Mouse (Mus musculus) gastrocnemius, adult 18-20 months (tissue): Measurements from ENCODE around the gene Neurl1a. TPM values are rescaled to one million over a fixed set of nuclear protein-coding genes. Genes with fewer than 3 reads are reported as not detected.

Experiments used
- DNase-seq: peaks from one replicate; pipeline ENCODE4 v3.0.0; 2021; ENCODE audit warnings: low spot score
- total RNA-seq, 2 experiments: library from RNA; stranded (reverse); gene quantifications; 2 replicates each; pipeline ENCODE4 v1.2.3; 2021

Gene Neurl1a
- total RNA-seq, 2 experiments from 2014 or later, result 131 to 137 TPM

DNA sequence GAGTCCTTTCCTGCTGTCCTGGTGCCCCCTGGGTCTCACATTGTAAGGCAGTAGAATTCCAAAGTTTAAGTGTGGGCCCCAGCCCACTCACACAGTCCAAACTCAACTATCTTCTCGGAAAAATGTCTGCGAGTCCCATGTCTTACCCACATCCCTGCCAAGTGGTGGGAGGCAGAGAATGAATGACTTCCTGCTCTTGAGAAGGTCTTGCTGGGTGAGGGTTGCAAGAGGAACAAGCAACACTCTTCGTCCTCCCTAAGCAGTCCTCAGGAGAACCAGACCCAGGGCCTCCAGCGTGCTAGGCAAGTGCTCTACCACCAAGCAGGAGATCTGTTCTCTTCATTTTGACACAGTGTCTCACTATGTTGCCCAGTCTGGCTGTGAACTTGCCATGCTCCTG, 63.6 kb downstream of the Neurl1a start:
- DNase-seq, result no peak

DNA sequence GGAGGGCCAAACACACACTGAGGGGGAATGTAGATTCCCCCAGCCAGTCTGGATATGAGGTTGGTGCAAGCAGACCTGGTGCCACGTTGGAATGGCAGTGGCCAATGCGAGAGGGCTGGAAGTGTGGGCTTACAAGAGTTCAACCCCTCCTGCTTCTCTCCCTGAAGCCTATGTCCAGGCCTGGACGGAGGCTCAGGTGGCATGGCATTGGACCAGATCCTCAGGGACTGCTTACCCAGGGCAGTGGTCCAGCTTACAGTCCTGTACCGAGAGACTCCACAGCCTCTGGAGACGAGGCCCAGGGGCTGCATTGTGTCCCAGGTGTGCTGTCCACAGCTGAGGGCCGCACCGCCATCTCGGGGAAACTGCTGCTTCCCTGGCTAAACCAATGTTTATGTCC, 66.9 kb downstream of the Neurl1a start:
- no peak for DNase-seq

DNA sequence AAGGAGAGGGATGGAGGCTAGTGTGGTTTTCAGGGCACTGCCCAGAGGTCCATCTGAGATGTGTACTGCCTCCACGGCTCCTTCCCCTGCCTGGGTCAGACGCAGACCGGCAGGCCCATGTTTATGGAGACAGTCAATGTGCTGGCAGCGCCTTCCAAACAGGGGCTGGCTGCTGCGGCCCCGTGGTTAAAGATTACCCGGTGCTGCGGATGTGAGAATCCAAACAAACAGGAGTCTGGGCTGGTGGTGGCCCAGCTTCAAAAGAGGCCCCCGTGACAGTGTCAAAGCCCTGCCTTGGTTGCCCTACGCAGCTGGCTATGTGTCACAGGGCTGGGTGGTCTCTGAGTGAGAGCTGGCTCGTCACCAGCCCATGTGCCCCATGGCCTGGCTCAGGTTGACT, 69.2 kb downstream of the Neurl1a start:
- DNase-seq, result no peak

DNA sequence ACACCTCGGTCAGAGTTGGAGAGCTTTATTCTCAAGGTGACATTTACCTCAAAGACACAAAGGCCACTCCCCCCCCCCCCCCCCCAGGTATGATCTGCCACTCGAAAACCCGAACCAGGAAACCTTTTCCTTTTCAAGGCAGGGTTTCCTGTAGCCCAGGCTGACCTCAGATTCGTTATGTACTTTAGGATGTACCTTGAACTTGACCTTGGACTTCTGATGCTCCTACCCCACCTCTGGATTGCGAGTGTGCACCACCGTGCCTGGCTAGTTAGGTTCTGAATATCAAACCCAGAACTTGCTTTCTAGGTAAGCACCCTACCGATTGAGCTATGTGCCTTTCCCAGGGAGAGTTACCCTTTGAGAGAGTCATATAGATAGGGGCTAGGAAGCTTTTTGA, 69.7 kb downstream of the Neurl1a start:
- DNase-seq, result no peak

DNA sequence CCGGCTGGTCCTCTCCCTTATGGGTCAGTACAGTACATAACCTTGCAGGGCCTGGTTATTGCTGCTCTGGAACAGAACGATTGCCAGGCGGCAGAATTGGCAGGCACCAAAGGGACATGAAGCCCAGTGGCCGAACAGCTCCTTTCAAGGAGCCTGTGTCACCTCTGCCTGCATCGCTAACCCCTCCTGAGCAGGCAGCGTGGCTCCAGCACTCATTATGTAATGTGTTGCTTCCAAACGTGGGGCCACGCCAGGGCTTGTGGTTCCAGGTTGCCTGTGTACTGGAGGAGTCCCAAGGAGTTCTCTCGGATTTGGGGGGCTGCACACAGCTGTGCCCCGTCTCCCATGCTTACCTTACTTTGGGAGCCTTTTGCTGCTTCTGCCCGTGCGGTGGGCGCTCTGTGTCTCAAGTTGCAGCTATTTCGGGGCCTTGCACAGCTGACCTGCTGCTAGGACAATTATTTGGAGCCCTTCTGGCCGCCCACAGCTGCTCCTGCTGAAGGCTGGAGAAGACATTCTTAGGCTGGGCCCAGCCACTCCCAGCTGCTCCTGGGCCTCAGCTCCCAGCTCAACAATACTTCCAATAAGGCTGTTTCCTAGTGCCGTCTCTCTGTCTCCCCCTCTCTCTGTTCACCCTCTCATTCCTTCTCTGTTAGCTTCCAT, 70.4 kb downstream of the Neurl1a start:
- peak; percentile 66 for DNase-seq

DNA sequence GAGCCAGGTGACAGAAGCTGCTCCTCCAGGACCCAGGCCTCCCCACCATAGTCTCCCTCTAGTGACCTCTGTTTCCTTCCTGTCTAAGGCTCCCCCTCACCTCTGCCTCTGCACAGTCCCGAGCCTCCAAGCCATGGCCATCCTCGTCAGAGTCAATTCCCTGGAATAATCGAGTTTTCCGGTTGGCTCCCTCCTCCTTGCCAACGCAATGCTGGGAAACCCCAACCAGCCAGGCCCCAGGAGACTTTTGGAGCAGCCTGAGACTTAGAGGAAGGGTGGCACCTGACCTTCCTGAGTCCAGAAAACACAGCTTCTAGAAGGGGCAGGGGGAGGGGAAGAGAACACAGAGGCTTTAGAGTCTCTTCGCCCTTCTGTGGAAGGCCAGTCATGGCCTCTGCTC, 72.3 kb downstream of the Neurl1a start:
- no peak for DNase-seq

DNA sequence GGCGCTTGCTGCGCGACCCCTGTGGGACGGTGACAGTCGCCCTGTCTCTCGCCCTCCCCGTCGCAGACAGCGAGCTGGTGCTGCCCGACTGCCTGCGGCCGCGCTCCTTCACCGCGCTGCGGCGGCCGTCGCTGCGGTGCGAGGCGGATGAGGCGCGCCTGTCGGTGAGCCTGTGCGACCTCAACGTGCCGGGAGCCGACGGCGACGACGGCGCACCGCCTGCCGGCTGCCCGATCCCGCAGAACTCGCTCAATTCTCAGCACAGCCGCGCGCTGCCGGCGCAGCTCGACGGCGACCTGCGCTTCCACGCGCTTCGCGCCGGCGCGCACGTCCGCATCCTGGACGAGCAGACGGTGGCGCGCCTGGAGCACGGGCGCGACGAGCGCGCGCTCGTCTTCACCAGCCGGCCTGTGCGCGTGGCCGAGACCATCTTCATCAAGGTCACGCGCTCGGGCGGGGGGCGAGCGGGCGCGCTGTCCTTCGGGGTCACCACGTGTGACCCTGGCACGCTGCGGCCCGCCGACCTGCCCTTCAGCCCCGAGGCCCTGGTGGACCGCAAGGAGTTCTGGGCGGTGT, 74.5 kb downstream of the Neurl1a start:
- no peak for DNase-seq

DNA sequence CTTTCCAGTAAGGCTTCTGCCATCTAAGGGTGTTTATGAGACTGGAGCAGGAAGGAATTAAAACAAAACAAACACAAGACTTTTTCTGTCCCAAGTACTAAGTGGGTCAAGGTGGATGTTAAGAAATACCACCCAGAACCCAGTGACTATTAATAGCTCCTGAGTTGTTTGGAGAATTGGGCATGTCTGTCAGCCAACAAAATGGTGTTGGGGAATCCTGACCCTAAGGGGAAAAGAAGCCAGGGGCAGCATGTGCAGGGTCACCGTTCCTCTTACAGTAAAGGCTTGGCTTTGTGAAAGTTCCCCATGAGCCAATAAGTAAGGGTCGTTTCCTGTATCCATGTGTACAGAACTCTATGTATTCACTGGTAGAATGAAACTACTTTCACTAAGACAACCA, 76.4 kb downstream of the Neurl1a start:
- no peak for DNase-seq

DNA sequence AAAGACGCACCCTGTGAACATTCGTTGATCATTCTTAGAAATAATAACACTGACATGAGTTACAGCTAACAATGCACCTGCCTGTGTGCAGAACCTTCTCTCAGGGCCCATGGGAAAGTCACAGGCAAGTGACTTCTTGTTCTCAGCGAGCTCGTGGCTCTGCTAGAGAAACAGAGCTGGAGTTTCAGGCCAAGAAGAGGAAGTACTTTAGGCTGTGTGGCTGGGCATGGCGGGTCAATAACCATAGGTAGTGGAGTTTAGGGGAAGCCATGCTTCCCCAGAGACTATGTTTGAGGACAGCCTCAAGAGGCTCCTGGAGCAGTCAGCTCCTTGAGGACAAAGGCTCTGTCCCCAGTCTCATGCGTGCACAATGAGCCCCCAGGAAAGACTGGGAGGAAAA, 77.3 kb downstream of the Neurl1a start:
- no peak for DNase-seq

DNA sequence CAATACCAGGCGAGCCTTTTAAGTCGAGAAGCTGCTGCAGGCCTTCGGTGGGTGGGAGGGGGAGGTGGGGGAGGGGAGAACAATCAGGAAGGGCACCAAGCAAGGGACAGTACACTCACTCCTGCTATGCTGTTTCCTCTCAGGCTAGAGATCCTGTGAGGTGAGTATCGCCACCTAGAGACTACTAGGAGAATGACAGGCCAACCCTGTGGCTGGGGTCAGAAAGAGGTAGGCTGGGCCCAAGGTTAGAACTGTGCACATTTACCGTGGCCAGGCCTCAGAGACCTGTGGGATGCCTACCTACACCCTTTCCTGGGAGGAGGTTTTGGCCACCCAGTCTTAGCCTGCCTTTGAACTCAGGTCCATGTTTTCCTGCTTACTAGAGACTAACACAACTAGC, 81.0 kb downstream of the Neurl1a start:
- peak; percentile 56 for DNase-seq

DNA sequence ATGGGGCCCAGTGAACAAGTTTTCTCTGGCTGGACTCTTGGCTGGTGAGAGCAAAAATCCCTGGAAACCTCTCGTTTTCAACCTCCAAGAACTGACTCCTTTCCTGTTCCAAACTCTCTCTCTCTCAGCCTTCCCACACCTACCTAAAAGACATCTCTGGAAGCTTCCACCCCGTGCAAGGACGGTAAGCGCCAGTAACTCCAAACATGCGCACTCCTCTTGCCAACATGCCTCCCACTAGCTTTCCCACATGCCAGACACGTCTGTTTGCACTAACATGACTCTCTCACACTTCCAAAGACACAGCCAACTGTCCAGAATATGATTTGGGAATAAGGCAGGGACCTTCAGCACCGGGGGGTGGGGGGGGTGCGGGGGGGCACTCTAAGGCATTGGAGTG, 82.6 kb downstream of the Neurl1a start:
- DNase-seq, result no peak

DNA sequence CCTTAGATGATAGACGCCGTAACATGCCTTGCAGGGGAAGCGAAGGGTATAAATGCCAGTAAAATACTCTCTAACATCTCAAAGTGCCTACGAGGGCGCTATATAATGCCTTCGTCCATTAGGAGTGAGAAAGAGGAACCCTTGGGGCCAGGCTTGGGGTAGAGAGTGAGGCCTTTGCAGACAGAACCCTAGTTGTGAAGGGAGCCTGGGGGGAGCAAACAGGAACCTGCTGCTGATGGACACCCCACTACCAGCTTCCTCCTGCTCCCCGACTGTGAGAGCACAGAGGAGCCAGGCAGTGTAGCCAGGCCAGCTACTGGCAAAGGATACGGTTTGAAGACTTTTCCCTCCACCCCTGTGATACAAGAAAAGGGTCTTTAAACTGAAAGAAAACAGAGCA, 85.0 kb downstream of the Neurl1a start:
- no peak for DNase-seq

DNA sequence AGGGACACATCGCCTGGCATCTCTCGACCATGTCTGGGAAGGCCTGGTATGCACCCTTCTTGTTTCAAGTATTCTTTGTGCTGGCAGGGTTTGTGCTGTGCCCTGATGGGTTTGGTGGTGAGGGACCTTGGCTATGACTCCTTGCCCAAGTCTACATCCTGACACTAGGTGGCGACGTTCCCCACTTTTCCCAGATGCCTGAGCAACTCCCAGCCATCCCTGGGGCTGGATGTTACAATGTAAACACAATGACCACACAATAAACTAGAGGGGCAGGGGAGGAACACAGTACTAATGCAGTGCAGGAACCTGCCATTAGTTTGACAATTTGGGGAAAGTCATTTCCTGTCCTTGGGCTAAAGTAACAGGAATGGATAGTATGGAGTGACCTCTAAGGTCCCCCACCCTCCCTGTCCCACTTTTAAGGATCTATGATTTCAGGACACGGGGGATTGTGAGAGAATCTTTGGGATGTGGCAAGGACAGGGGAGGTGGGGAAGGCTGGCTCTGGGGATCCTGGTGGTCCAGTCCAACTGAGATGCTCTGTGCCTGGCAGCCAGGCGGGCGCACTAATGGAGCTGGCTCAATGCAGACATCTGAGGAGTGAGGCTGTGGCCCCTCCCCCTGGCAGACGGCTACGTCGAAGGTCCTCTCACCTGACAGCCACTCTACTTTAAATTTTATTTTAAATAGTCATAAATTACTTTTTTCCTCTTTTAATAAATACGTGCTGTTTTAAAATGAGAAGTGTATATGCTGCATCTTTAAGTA, 85.9 kb downstream of the Neurl1a start:
- DNase-seq, result peak; percentile 80

DNA sequence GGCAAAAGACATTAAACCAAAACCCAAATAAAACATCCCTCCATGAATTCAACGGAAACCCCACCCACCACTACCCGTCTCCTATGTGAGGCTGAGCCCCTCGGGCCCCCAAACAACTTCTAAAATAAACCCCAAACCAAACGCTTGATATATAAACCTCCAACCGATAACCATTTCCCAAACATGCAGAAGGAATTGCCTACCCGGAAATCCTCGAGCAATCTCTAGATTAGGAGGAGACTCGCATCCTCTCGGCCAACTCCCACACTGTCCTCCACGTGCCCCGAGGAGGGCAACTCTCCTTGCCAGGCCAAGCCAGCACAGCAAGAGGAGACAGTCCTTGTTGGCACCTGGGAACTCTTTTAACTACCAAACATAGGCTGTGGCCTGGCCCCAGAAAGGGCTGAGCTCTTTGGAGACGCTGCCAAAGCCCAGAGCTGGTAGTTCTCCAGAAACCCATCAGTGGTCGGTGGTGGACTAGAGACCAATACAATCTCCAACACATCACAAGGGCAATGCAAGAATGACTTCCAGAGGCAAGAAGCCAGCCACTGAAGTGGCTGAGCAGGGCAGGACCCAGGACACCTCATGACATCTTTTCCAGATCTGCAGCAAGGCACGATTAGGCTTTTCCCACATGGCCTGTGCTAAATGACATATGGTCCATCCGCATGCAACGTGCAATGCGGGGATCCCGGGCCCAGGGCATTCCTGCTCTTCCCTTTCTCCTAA, 87.6 kb downstream of the Neurl1a start:
- DNase-seq, result no peak

DNA sequence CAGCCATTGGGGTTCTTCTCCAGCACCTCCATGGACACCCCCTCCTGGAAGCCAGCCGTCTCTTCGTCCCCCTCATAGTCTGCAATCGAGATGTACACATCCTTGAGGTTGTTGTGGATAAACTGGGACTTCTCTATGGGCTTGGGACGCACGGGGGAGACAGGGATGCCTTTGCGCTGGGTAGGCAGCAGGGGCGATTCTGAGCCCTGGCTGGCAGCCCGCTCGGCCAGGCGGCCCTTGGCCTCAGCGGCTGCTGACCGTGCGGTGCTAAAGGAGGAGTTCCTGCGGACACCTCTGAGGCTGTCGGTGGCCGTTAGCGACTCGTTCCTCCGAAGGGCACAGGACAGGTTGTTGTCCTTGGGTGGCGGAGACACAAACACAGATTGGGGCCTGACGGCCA, 88.4 kb downstream of the Neurl1a start:
- no peak for DNase-seq

DNA sequence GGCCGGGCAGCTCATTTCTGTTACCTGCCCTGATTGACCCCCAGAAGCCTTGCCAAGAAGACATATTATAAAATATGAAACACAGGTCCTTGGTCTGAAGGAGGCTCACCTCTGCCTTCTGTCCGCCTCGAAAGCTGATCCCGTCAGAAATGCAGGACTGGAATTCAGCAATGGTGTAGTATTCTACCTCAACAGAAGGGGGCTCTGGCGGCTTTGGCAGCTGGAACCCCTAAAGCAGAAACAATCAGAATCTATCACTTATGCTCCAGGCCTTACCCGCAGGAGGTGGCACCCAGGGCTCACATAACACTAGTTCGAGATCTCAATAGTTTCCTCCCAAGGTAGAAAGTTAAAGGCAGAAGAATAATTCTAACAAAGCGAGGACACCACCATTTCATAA, 91.1 kb downstream of the Neurl1a start:
- no peak for DNase-seq

DNA sequence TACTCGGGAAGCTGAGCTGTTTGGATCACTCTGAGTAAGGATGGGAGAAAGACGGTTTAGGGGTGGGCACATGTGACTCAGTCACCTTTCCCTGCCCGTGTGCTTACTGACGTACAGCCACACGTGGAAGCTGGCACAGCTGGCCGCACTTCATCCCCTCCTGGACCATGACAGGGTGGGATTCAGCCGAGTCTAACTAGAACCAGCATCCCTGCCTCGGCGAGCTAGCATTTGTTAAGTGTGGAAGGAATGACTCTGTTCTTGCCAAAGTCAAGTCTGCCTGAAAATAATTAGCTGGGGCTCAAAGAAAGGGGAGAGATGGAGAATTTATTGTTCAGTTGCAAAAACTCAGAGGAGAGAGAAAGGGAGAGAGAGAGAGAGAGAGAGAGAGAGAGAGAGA, 91.9 kb downstream of the Neurl1a start:
- DNase-seq, result no peak

DNA sequence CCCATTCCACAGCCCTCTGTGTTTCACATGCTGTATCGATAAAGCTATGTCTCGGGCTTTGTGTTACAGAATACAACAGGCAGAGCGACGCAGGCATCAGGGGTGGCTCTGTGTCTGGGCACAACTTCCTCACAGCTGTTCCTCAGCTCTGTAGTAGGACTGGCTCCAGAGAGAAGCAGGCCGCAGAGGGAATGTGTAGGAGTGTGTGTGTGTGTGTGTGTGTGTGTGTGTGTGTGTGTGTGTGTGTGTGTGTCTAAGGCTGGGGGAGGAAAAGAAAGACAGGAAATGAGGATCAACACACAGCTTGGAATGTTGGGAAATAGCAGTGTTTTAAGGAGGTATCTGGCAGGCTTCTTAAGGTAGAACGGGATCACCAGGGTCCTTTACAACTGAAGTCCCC, 98.1 kb downstream of the Neurl1a start:
- DNase-seq, result no peak

DNA sequence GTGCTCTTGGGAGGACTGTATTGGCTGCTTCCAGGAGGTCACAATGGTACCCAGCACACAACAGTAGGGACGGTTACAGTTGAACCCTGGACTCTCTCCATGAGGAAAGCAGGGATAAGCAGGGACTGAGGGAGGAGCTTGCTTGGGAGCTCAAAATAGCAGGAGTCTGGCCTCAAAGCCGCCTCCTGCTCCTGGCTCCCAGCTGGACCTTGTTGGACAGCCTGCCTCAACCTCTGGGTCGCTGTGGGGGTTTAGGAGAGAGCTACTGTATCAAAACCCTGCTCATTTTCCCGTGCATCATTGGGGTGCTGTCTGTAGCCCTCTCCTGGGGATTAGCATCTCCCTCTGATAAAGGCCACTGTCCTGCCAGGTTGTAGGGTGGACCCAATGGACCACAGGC, 100.8 kb downstream of the Neurl1a start:
- DNase-seq, result no peak

DNA sequence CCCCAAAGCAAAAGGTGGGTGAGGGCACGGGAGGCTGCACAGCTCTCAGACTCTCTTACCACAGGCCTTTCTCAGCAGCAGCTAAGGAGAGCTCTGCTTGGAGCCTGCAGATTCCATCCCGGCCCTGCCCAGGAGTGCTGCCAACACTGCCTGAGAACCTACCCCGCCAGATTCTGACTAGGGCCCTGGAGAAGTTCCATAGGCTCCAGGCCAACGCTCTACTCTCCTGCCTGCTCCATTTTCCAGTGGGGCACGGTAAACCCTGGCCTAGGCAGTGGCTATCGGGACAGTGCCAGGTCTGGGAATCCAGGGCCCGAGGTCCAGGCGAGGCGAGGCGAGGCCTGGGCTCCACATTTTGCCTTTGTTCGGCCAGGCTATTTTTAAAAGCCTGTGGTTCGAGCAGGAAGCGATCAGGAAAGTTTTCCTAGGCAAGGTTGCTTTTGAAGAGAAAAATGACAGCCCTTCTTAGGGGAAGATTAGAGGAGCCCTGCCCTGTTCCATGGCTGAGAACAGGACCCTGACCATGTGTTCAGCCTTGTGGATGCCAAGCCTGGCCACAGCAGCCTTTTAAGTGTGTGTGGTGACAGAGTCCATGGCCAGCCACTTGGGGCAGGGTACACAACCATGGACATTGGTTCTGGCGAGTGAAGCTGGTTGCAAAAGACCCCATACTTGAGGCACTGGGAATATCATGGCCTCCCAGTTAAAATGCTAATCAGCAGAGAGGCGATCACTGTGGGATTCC, 101.3 kb downstream of the Neurl1a start:
- peak; percentile 95 for DNase-seq

DNA sequence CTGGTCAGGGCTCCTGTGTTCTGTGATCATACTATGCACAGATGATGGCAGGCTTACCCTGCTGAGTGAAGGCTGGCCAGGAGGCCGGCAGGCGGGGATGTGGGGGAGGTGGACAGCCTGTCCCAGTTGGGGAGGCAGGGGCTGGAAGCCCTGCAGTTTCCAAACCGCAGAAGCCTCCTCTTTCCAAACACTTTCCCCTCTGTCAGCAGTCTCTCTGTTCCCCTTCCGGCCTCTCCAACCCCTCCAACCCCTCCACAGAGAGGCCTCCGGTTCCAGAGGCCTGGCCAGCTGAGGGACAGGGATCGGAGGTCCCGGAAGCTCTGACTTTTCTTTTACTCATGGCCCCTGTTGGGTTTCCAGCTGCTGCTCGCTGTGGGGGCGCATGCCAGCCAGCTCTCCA, 102.3 kb downstream of the Neurl1a start:
- DNase-seq, result peak; percentile 50

DNA sequence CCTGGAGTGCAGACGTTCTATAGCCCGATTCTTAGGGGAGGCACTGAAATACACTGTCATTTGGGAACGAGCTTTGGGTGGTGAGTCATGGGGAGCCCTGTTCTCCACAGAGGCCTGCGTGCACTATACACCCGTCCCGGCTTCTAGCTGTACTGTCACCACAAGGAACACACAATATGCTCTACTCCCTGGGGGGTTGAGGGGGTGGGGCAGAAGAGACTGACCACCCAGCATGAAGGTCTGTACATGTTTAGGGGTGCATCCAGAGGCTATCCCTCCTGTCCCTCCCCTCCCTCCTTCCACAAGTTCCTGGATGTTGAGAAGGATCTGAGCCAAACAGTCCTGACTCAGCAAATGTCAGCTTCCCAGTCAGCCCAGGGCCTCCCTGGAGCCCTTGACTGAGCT, 103.4 kb downstream of the Neurl1a start:
- no peak for DNase-seq
